Mouse (Mus musculus): ENCODE results near the gene Npr2.
A peak's percentile ranks its signal among the peaks of the same experiment; 100 is the strongest.

Npr2 gene

DNA sequence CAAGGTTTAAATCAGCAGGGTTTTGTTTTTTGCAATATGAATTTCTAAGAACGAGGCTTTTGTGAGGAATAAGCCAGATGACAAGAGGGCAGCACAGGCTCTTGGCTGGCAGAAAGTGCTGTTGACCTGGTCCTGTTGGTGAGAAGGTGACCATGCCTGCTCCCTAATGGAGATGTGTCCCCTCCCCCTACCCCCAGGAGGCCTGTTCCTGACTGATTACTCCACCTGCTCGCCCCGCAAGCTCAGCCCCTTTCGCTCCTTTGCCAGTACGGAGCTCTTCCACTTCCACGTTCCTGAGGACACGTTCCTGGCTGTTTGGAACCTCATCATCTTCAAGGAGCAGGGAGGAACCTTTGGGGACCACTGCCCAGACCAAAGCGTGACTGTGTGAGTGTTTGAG, 42.0 kb downstream of the Npr2 start:
- DNase-seq, result no peak

DNA sequence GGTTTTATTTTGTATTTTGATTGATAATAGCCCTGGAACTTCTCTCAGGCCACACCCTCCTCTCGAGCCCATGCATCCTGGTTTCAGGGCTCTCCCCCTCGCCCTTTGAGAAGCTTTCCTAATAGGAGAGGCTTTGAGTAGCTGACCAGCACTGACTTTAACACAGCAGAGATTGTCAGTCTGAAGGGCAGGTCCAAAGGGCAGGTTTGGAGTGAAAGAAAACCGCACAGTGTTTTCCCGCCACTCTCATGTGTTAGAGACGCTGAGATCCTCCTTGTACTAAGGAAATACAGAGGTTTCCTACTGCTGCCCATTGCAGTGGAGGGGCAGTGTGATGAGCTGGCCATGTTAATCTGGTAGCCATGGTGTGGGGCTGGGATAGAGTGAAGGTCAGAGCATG, 43.2 kb downstream of the Npr2 start:
- DNase-seq, result no peak

DNA sequence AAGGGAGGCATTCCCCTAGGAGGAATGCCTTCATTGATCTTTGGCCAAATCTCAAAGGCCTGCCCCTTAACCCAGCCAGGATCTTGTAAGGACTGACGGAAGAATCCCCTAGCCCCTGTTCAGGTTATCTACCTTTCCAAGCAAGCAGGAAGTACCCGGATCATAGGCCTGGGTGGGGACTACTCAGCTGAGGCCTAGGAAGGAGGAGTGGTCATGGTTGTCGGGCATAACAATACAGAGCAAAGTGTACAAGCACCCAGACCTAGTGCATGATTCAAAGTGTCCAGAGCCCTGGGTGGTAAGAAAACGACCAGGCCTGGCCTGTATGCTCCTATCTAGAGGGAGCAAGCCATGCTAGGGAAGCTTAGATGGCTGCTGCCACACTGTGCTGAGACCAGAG, 43.9 kb downstream of the Npr2 start:
- no peak for DNase-seq

DNA sequence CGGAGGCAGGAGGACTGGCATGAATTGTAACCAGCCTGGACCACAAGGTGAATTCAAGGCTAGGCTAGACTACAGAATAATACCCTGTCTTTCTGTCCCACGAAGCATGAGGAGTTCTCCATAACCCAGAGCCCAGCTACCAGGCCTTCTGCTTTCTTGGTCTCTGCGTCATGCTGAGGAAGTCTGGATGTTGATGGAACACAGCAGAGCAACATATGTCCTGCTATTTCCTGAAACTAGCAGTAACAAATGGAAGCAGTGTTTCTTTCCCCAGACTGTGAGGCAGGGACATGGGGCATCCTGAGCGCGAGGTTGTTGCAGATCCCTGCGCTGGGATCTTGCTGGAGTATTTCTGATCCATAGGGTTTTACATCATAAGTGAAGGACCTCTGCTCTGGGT, 46.8 kb downstream of the Npr2 start:
- no peak for DNase-seq

- peak; percentile 71 for DNase-seq
These were observed 47.8 kb downstream of the Npr2 start for GRCm38 (mm10) chr4:43679416-43680043.

GRCm38 (mm10) chr4:43690021-43690420, 58.3 kb downstream of the Npr2 start:
- no peak for DNase-seq

GRCm38 (mm10) chr4:43691026-43691425, 59.3 kb downstream of the Npr2 start:
- no peak for DNase-seq

DNA sequence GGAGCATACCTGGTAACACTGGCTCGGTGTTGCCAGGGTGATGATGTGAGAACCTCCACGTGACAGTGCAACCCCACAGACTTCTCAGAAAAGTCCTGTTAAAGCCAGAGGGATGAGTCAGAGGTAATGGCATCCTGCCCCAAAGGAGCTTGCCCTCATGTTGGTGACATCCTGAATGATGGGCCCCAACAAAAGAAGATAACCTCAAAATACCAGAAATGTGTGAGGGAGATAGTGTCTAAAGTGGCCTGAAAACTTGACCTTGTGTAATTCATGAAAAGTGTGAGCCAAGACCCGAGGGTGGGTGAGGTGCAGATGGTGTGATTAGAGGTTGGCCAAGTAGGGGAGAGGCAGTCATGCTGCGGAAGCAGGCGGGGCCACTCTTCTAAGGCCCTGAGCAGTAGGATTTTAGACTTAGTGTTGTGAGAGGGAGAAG, 62.1 kb downstream of the Npr2 start:
- DNase-seq, result no peak

DNA sequence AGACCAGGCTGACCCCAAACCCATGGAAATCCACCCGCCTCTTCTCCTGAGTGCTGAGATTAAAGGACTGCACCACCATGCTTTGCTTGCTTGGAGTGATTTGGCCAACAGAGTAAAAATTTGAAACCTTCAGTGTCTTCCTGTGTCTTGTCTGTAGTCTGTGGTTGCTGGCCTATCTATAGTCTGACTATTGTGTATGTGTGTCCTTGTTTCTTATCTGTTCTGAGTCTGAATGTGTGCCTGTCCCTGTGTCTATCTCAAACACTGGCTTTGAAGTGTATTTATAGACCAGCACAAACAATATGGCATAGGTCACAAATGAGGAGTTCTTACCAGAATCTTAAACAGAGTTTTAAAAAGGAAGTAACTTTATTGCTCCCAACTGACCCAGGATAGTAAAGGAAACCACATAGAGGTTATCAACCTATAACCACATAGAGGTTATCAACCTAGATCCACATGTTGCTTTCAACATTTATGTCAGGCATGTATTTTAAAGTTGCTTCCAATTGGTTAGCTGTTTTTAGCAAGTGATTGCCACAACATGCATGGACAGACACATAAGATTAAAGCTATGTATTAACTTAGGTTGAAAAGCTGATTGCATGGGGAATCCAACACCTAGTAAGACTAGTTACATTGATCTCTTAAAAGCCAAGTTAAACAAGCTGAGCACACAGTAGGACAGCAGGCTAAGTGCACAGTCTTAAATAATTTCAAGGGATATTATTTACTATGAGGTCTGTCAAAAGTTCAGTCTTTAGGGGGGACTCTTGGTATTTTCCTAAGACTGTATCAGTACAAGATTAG, 62.9 kb downstream of the Npr2 start:
- no peak for DNase-seq

DNA sequence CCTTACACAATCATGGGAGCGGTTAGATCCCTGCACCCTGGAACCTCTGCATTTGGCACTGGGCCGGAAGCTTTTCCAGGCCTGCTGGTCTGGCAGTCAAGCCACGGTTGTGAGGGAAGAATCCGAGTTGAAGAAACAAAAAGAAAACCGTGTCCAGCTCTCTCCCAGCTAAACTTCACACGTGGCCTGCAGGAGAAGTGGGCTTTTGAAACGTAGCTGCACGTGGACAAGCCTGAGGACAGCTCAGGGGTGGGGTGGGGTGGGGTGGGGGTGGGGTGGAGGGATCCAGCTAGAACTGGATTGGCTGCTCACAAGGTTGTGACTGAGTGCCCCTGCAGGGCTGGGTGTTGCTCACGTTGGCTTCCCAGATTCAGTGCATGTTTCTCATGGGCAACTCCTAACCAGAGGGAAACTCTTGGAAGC, 63.5 kb downstream of the Npr2 start:
- peak; percentile 56 for DNase-seq

- no peak for DNase-seq
These were observed 64.8 kb downstream of the Npr2 start for GRCm38 (mm10) chr4:43696561-43696960.

- DNase-seq, result no peak
These were observed 69.0 kb downstream of the Npr2 start, which contains the start of gene Olfr70 for GRCm38 (mm10) chr4:43700707-43701106. Gene Olfr70, minus strand, starts transcription at chr4:43700807.
